Mouse (Mus musculus) limb, embryonic 13.5 days (tissue): ENCODE results near the gene Txndc16. TPM values are rescaled to one million over a fixed set of nuclear protein-coding genes. Genes with fewer than 3 reads are reported as not detected.

ENCODE experiments used
- ATAC-seq: fragments of 200-750 bp; cut with Nextera tagmentation; 2 replicates; pipeline ENCODE4 v1.8.0; 2017; ENCODE audit warnings: low read depth, moderate number of reproducible peaks, moderate TSS enrichment; ENCODE audit not compliant: low FRiP score
- H3K27ac ChIP-seq: fragments of 300-500 bp; sonication (generic); 2 replicates; pipeline ENCODE4 v1.5.1; 2015; ENCODE audit warnings: inconsistent platforms, mild to moderate bottlenecking, moderate library complexity
- H3K27me3 ChIP-seq: fragments of 300-500 bp; sonication (generic); 2 replicates; pipeline ENCODE4 v1.6.1; 2015; ENCODE audit warnings: mild to moderate bottlenecking, inconsistent platforms
- H3K36me3 ChIP-seq: fragments of 300-500 bp; sonication (generic); 2 replicates; pipeline ENCODE4 v1.6.1; 2015; ENCODE audit warnings: inconsistent platforms, mild to moderate bottlenecking, moderate library complexity
- H3K4me1 ChIP-seq: fragments of 300-500 bp; sonication (generic); 2 replicates; pipeline ENCODE4 v1.6.1; 2015; ENCODE audit warnings: inconsistent platforms
- H3K4me2 ChIP-seq: fragments of 300-500 bp; sonication (generic); replicated peaks from 2 replicates; pipeline ENCODE4 v1.6.1; 2015; ENCODE audit warnings: inconsistent platforms, mild to moderate bottlenecking, moderate library complexity
- H3K4me3 ChIP-seq: fragments of 300-500 bp; sonication (generic); 2 replicates; pipeline ENCODE4 v1.5.1; 2015; ENCODE audit warnings: moderate library complexity, mild to moderate bottlenecking, inconsistent platforms
- H3K9ac ChIP-seq: fragments of 300-500 bp; sonication (generic); 2 replicates; pipeline ENCODE4 v1.6.1; 2015; ENCODE audit warnings: mild to moderate bottlenecking, inconsistent platforms
- H3K9me3 ChIP-seq: fragments of 300-500 bp; sonication (generic); 2 replicates; pipeline ENCODE4 v1.6.1; 2016; ENCODE audit warnings: inconsistent platforms
- WGBS: fragments of 180-500 bp; shearing (Covaris S2); methylation state at CpG from one replicate; pipeline ENCODE4 v1.1.7; 2015; 5-methylcytosine and 5-hydroxymethylcytosine counted together
- polyA plus RNA-seq: library from polyadenylated mRNA; unstranded; fragments of >200 nt; fragmentation: Nextera tagmentation; extraction: Ambion mirVana; gene quantifications from 2 replicates; pipeline ENCODE4 v1.2.1, GENCODE M21; 2015

Txndc16 gene
- 18.0 and 18.9 TPM in 2 replicates for polyA plus RNA-seq

GRCm38 (mm10) chr14:45220090-45220956, at the start of gene Txndc16:
TSS of gene Txndc16 (minus strand) at chr14:45220328.
- H3K36me3 ChIP-seq: no peaks in the 10 kb centered on the region
- H3K4me2 ChIP-seq: peak within 1 kb of the TSS; percentile 93
- H3K9ac ChIP-seq: peak within 1 kb of the TSS; percentile 88
- no peaks in the 10 kb centered on the region for H3K9me3 ChIP-seq
- H3K27me3 ChIP-seq: no peaks in the 10 kb centered on the region
- peak; percentile 20 for ATAC-seq
- H3K4me3 ChIP-seq: peak within 1 kb of the TSS; percentile 85
- under 1% methylated on average over 59 of the region's 59 CpGs for WGBS
- H3K4me1 ChIP-seq: no peaks in the 10 kb centered on the region; the same call in 1 of the 2 replicates
- H3K27ac ChIP-seq: peak within 1 kb of the TSS; percentile 94

DNA sequence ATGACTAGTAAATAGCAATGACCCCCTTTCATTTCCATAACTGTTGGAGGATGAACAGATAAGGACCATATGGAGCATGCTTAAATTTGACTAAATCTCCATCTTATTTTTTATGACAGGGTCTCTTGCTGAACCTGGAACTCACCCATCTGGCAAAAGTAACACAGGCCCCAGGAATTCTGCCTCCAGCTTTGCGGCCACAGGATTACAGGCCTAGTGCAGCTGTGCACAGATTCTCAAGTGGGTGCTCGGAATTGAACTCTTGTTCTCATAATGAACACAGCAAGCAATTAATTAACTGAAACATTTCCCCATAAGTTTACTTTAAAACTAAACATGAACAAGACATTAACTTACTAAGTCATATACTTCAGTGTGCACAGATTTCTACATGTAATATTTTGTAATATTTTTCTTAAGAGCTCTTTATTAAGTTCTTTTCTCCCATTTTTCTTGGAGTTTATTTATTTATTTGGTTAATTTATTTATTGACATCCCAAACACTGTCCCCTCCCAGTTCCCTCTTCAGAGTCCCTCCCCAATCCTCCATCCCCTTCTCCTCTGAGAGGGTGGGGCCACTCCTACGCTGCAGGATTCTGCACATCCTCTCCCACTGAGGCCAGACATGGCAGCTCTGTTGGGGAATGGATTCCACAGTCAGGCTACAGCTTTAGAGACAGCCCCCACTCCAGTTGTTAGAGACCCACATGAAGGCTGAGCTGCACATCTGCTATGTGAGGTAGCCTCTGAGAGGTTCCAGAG, 43.9 kb upstream of the Txndc16 start:
- Histone ChIP-seq H3K4me3 (no peak overlapping the region), H3K4me1 (no peaks in the 10 kb centered on the region), H3K9ac (no peak overlapping the region), H3K9me3 (no peaks in the 10 kb centered on the region), H3K27ac (no peak overlapping the region), H3K4me2 (no peak overlapping the region), H3K36me3 (peaks cover 9% of the 10 kb centered on the region), H3K27me3 (no peaks in the 10 kb centered on the region)
- ATAC-seq: 0 out of 2 replicates have a peak, but pooled peaks have one; percentile 44
- WGBS: 65% methylated on average over 3 of the region's 3 CpGs

DNA sequence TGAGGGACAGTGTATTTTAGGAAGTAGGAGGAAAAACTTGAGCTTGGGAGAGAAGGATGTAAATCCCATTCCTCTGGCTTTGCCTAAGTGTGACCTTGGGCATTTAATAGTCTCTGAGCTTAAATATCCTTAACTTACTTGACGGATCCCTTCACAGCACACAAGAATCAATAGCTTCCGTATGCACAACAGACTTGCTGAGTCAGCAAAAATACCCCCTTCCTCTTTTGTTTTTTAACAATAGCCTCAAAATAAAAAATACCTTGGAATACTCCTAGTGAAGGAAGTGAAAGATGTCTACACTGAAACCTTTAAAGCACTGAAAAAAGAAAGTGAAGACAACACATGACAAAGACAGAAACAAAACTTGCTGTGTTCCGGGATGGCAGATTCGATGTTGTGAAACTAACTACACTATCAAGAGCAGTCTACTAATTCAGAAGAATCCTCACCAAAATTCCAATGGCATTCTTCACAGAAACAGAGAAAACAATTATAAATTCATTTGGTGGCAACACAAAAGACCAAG, 31.5 kb upstream of the Txndc16 start:
- Histone ChIP-seq H3K36me3 (no peaks in the 10 kb centered on the region), H3K4me2 (no peak overlapping the region), H3K4me3 (no peak overlapping the region), H3K9ac (no peak overlapping the region), H3K27ac (no peak overlapping the region), H3K27me3 (no peaks in the 10 kb centered on the region), H3K4me1 (no peaks in the 10 kb centered on the region), H3K9me3 (no peaks in the 10 kb centered on the region)
- WGBS: 93% methylated on average over 4 of the region's 4 CpGs
- no peak for ATAC-seq

GRCm38 (mm10) chr14:45241613-45242012, 21.5 kb upstream of the Txndc16 start:
- no peaks in the 10 kb centered on the region for H3K9me3 ChIP-seq
- no peaks in the 10 kb centered on the region for H3K4me1 ChIP-seq
- no peak overlapping the region for H3K9ac ChIP-seq
- no peaks in the 10 kb centered on the region for H3K36me3 ChIP-seq
- no peak overlapping the region for H3K4me2 ChIP-seq
- H3K4me3 ChIP-seq: no peak overlapping the region
- WGBS: 52% methylated on average over 1 of the region's 1 CpGs
- no peak overlapping the region for H3K27ac ChIP-seq
- ATAC-seq: no peak
- no peaks in the 10 kb centered on the region for H3K27me3 ChIP-seq

DNA sequence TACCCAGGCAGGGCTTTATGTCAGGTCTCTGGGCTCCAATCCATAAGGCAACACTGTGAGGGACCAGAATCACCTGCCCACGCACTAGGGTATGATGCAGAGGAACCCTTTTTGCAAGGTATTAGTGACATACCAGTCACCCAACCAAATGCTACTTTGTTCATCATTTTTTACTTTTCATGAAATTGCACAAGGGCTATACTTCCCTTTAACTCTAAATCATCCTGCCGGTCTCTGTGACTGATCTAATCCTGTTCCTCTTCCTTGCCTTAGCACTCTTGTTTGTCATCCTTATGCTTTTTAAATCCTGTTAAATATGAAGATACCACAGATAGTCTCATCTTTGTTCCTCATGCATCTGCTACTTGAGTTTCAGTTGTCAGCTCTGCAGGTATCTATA, 18.9 kb upstream of the Txndc16 start:
- no peak for ATAC-seq
- WGBS: 83% methylated on average over 2 of the region's 2 CpGs

DNA sequence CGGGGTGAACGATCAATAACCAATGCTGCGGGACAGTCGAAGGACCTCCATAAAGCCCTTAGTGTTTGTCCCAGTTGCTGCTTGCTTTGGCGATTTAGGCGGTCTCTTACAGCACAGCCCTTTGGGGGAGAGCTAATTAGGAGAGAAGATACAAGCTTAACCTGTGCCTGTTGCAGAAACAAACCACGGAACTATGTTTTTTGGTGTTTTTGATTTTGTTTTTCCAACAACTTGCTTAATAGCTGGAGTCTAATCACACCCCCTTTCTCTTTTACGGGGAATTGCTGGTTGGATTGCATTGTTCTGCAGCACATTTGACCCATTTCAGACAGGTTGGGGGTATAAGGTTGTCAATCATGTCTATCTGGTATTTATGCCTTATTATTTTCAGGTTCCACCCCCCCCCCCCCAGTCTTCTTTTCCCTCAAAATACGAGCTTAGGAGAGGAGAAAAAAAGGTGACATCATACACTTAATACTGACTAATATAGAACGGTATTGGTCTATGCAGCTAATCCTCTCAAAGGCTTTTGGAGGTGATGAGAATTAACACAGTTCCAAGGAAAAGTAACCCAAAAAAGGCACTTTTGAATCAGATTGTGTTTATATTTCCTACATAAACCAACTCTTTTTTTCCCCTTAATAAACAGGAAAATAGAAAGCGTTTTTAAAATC, 966 bp upstream of the Txndc16 start:
- H3K4me1 ChIP-seq: no peaks in the 10 kb centered on the region; the same call in 1 of the 2 replicates
- peak overlapping the region; percentile 94; the same call in 1 of the 2 replicates for H3K27ac ChIP-seq
- 8% methylated on average over 11 of the region's 11 CpGs for WGBS
- no peak for ATAC-seq
- no peaks in the 10 kb centered on the region for H3K36me3 ChIP-seq
- H3K4me3 ChIP-seq: peak overlapping the region; percentile 85
- no peaks in the 10 kb centered on the region for H3K27me3 ChIP-seq
- H3K9ac ChIP-seq: peak overlapping the region; percentile 88
- H3K9me3 ChIP-seq: no peaks in the 10 kb centered on the region
- H3K4me2 ChIP-seq: peak overlapping the region; percentile 93

More for the DNA sequence above, 18.9 kb upstream of the Txndc16 start:
- no peak overlapping the region for H3K27ac ChIP-seq
- no peak overlapping the region for H3K4me3 ChIP-seq
- no peak overlapping the region for H3K4me2 ChIP-seq
- no peak overlapping the region for H3K9ac ChIP-seq
- no peaks in the 10 kb centered on the region for H3K9me3 ChIP-seq
- no peaks in the 10 kb centered on the region for H3K36me3 ChIP-seq
- H3K27me3 ChIP-seq: no peaks in the 10 kb centered on the region
- H3K4me1 ChIP-seq: no peaks in the 10 kb centered on the region

- peak; percentile 99 for ATAC-seq
- no peaks in the 10 kb centered on the region; the same call in 1 of the 2 replicates for H3K4me1 ChIP-seq
- H3K27ac ChIP-seq: peak within 1 kb of the TSS; percentile 94
- H3K4me3 ChIP-seq: peak within 1 kb of the TSS; percentile 85
- H3K27me3 ChIP-seq: no peaks in the 10 kb centered on the region
- H3K9ac ChIP-seq: peak within 1 kb of the TSS; percentile 88
- WGBS: under 1% methylated on average over 67 of the region's 86 CpGs
- no peaks in the 10 kb centered on the region for H3K9me3 ChIP-seq
- peak within 1 kb of the TSS; percentile 93 for H3K4me2 ChIP-seq
- no peaks in the 10 kb centered on the region for H3K36me3 ChIP-seq
Measured at GRCm38 (mm10) chr14:45219281-45220089, 643 bp downstream of the Txndc16 start, which contains the start of gene Gpr137c. TSS of gene Gpr137c (plus strand) at chr14:45219717.

- WGBS: 88% methylated on average over 4 of the region's 4 CpGs
- Histone ChIP-seq H3K27me3 (no peaks in the 10 kb centered on the region), H3K27ac (no peak overlapping the region), H3K4me3 (no peak overlapping the region), H3K9ac (no peak overlapping the region), H3K9me3 (no peaks in the 10 kb centered on the region), H3K4me2 (0 out of 2 replicates have a peak overlapping the region, but pooled peaks have one; percentile 81), H3K36me3 (peaks cover 2% of the 10 kb centered on the region; the same call in 1 of the 2 replicates), H3K4me1 (no peaks in the 10 kb centered on the region; the same call in 1 of the 2 replicates)
- ATAC-seq: no peak
Measured at GRCm38 (mm10) chr14:45217693-45218092, 2.4 kb downstream of the Txndc16 start.

GRCm38 (mm10) chr14:45216711-45217340, 3.3 kb downstream of the Txndc16 start:
- H3K36me3 ChIP-seq: peaks cover 6% of the 10 kb centered on the region
- WGBS: 90% methylated on average over 9 of the region's 9 CpGs
- no peaks in the 10 kb centered on the region for H3K27me3 ChIP-seq
- H3K9ac ChIP-seq: no peak overlapping the region
- no peaks in the 10 kb centered on the region; the same call in 1 of the 2 replicates for H3K4me1 ChIP-seq
- H3K4me2 ChIP-seq: no peak overlapping the region
- ATAC-seq: no peak
- H3K27ac ChIP-seq: no peak overlapping the region
- no peaks in the 10 kb centered on the region for H3K9me3 ChIP-seq
- H3K4me3 ChIP-seq: no peak overlapping the region

- WGBS: 96% methylated on average over 1 of the region's 1 CpGs
- no peaks in the 10 kb centered on the region for H3K27me3 ChIP-seq
Measured at GRCm38 (mm10) chr14:45211431-45211830, 8.7 kb downstream of the Txndc16 start.

More at GRCm38 (mm10) chr14:45211431-45211830, 8.7 kb downstream of the Txndc16 start:
- H3K36me3 ChIP-seq: peaks cover 14% of the 10 kb centered on the region
- no peak overlapping the region for H3K27ac ChIP-seq
- H3K9me3 ChIP-seq: no peaks in the 10 kb centered on the region
- ATAC-seq: no peak
- no peak overlapping the region for H3K4me3 ChIP-seq
- H3K9ac ChIP-seq: no peak overlapping the region
- H3K4me2 ChIP-seq: no peak overlapping the region
- H3K4me1 ChIP-seq: no peaks in the 10 kb centered on the region
